Mouse (Mus musculus) kidney, postnatal 0 days (tissue): ENCODE measurements around the gene Foxf2. TPM values are rescaled to one million over a fixed set of nuclear protein-coding genes. Genes with fewer than 3 reads are reported as not detected.

Experiments used
- ATAC-seq: fragments of 200-750 bp; cut with Nextera tagmentation; replicated peaks from 2 replicates; pipeline ENCODE4 v1.8.0; 2017; ENCODE audit warnings: low read depth, moderate number of reproducible peaks, moderate TSS enrichment, moderate library complexity; ENCODE audit not compliant: low FRiP score
- DNase-seq: peaks from one replicate; pipeline ENCODE4 v3.0.0-alpha.2; 2016; ENCODE audit warnings: low spot score
- H3K27ac ChIP-seq: fragments of 300-500 bp; sonication (generic); 2 replicates; pipeline ENCODE4 v1.5.1; 2014; ENCODE audit warnings: mild to moderate bottlenecking
- H3K27me3 ChIP-seq: fragments of 300-500 bp; sonication (generic); 2 replicates; pipeline ENCODE4 v1.6.1; 2014; ENCODE audit warnings: low read length, mixed read lengths; ENCODE audit not compliant: insufficient read depth
- H3K36me3 ChIP-seq: fragments of 300-500 bp; sonication (generic); 2 replicates; pipeline ENCODE4 v1.6.1; 2014; ENCODE audit warnings: low read length, mixed read lengths; ENCODE audit not compliant: insufficient read depth
- H3K4me1 ChIP-seq: fragments of 300-500 bp; sonication (generic); replicated peaks from 2 replicates; pipeline ENCODE4 v1.6.1; 2014; ENCODE audit warnings: antibody characterized with exemption, low read length, mixed read lengths; ENCODE audit not compliant: insufficient read depth
- H3K4me2 ChIP-seq: fragments of 300-500 bp; sonication (generic); 2 replicates; pipeline ENCODE4 v1.6.1; 2014; ENCODE audit warnings: mild to moderate bottlenecking, low read length, moderate library complexity, mixed read lengths
- H3K4me3 ChIP-seq: fragments of 300-500 bp; sonication (generic); replicated peaks from 2 replicates; pipeline ENCODE4 v1.5.1; 2014; ENCODE audit warnings: low read depth, low read length
- H3K9ac ChIP-seq: fragments of 300-500 bp; sonication (generic); 2 replicates; pipeline ENCODE4 v1.6.1; 2014; ENCODE audit warnings: low read depth, low read length
- H3K9me3 ChIP-seq: fragments of 300-500 bp; sonication (generic); replicated peaks from 2 replicates; pipeline ENCODE4 v1.6.1; 2016; ENCODE audit warnings: low read length, inconsistent platforms, mixed read lengths
- CTCF ChIP-seq: IDR thresholded peaks from 2 replicates; pipeline ENCODE4 v1.5.1; 2016; ENCODE audit warnings: antibody characterized with exemption, low read depth, mild to moderate bottlenecking, moderate library complexity
- WGBS: fragments of 180-500 bp; shearing (Covaris S2); extraction: QIAGEN DNeasy Blood & Tissue Kit; methylation state at CpG from one replicate; pipeline ENCODE4 v1.1.7; 2014; 5-methylcytosine and 5-hydroxymethylcytosine counted together
- polyA plus RNA-seq: library from polyadenylated mRNA; unstranded; fragments of >200 nt; fragmentation: Nextera tagmentation; extraction: Ambion mirVana; gene quantifications from 2 replicates; pipeline ENCODE4 v1.2.1, GENCODE M21; 2015

Gene Foxf2
- polyA plus RNA-seq, 1 experiment from 2014 or later = not detected

DNA sequence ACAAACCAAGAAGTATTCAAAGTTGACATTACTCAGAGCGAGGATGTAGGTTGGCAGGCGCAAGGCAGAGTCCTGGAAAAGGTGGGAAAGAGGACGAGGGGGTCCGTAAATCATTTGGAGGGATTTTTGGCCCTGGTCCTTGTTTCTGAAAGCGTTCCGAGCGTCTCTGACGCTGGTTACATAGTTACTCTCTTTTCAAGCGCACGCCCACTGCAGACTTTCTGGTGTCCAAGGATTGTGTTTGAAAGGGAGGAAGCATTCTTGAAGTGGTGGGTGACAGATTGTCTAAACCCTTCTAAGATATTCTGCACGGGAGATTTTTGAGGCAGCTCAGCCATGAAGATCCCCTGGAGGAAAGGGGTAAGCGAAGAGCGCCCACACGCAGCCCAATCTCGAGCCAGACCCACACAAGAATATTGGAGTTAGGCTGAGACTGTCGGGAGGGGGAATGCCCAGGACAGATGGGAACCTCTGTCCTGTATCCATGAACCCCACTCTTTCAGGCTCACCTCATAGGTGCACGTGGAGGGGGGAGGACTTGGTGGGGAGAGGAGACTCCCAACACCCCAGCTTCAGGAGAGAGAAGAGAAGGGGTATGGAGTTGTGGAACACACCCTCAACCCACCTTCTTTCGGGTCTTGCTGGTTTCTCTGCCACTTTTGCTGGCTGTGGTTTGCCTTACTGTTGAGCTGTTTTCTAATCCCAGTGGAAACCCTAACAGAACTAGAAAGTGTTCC lies 6.5 kb upstream of the Foxf2 start:
- no peak overlapping the region for H3K4me3 ChIP-seq
- no peaks in the 10 kb centered on the region for H3K36me3 ChIP-seq
- H3K27me3 ChIP-seq = peaks cover 98% of the 10 kb centered on the region
- 3% methylated on average over 18 of the region's 18 CpGs for WGBS
- 0 out of 2 replicates have a peak, but pooled peaks cover 7% of the 10 kb centered on the region for H3K4me1 ChIP-seq
- DNase-seq = no peak
- H3K9me3 ChIP-seq = no peaks in the 10 kb centered on the region
- no peak overlapping the region for H3K4me2 ChIP-seq
- ATAC-seq = no peak
- TF ChIP-seq CTCF = no peak
- no peak overlapping the region for H3K9ac ChIP-seq
- no peak overlapping the region for H3K27ac ChIP-seq

DNA sequence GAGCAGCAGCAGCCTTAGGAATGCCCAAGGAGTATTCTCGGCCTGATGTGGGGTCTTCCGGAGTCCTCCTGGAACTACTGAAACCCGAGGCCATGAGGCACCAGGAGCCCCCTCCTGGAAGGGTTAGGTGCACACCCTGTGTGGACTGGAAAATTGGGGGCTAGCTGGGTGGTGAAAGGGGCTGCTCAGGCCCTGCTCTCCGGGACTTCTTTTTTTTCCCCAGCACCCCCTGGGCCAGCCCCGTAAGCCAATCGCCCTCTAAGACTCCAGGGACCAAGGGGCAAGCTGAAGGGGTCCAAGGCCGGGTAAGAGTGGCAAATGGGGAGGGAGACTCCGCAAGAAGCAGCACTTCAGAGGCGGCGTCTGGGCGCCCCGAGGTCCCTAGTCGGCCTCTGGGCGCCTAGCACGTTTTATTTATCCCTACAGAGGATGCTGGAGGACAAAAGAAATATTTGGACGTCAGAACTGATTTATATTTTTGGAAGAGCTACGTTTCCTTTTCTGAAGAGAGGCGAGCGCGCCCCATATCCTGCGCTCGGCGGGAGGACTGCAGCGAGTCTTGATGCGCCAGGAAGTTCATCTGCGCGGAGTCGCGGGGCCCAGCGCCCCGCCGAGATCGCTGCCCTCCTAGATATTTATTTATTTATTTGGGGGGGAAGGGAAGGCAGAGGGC lies 5.7 kb upstream of the Foxf2 start:
- under 1% methylated on average over 33 of the region's 33 CpGs for whole genome bisulfite sequencing

DNA sequence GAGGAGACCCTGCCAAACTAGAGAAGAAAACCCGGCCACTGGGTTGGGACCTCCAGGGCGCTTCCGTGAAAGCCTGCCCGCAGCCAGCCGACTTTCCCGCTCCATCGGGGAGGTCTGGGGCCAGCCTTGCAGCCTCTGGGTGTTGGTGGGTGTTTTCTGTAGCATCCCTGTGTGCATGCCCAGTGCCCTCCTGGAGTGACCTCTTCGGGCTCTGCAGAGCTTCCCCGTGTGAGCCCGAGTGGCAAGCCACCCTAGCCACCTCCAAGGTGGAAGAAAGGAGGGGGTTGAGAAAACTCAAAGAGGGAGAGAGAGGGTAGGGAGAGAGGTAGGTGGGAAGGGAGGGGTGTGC lies 5.1 kb upstream of the Foxf2 start:
- ATAC-seq = no peak
- H3K9ac ChIP-seq = no peak overlapping the region

More for the DNA sequence above, 5.7 kb upstream of the Foxf2 start:
- H3K4me3 ChIP-seq = peak overlapping the region; percentile 5; the same call in 1 of the 2 replicates
- peak overlapping the region; percentile 21; the same call in 1 of the 2 replicates for H3K4me2 ChIP-seq
- H3K27me3 ChIP-seq = peaks cover 98% of the 10 kb centered on the region
- H3K4me1 ChIP-seq = 0 out of 2 replicates have a peak, but pooled peaks cover 7% of the 10 kb centered on the region
- H3K9ac ChIP-seq = no peak overlapping the region
- no peaks in the 10 kb centered on the region for H3K9me3 ChIP-seq
- DNase-seq (peak; percentile 57), ATAC-seq (no peak; the same call in 1 of the 2 replicates)
- no peak for TF ChIP-seq CTCF
- H3K36me3 ChIP-seq = no peaks in the 10 kb centered on the region
- H3K27ac ChIP-seq = no peak overlapping the region

DNA sequence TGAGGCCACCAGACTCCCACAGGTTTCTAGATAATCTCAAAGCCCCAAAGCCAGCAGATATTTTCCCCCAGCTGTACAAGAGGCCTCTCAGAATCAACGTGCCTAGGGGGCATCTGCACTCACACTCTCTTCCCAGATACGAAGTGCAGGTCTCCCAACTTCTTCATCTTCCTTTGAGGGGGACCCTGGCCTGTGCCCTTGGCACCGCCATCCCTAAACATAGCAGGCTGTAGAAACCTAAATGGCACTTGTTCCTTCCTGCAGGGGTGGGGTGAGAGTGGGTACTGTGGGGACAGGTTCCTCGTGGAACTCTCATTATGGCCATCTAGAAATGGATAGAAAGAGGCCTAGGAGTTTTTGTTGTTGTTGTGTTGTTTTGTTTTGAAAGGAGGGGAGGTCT lies 4.7 kb upstream of the Foxf2 start:
- H3K9ac ChIP-seq = no peak overlapping the region
- no peak overlapping the region for H3K27ac ChIP-seq
- no peaks in the 10 kb centered on the region for H3K36me3 ChIP-seq
- H3K4me3 ChIP-seq = no peak overlapping the region
- WGBS = 22% methylated on average over 4 of the region's 4 CpGs
- H3K9me3 ChIP-seq = no peaks in the 10 kb centered on the region
- H3K27me3 ChIP-seq = peaks cover 98% of the 10 kb centered on the region
- ATAC-seq = no peak
- H3K4me1 ChIP-seq = peaks cover 13% of the 10 kb centered on the region
- no peak overlapping the region for H3K4me2 ChIP-seq
- no peak for DNase-seq
- TF ChIP-seq CTCF = no peak

More for the DNA sequence above, 5.1 kb upstream of the Foxf2 start:
- H3K4me1 ChIP-seq = 0 out of 2 replicates have a peak, but pooled peaks cover 8% of the 10 kb centered on the region
- no peaks in the 10 kb centered on the region for H3K36me3 ChIP-seq
- no peaks in the 10 kb centered on the region for H3K9me3 ChIP-seq
- TF ChIP-seq CTCF = no peak
- no peak for DNase-seq
- WGBS = 1% methylated on average over 10 of the region's 10 CpGs
- peak overlapping the region; percentile 21; the same call in 1 of the 2 replicates for H3K4me2 ChIP-seq
- H3K27ac ChIP-seq = no peak overlapping the region
- H3K4me3 ChIP-seq = peak overlapping the region; percentile 5; the same call in 1 of the 2 replicates
- peaks cover 98% of the 10 kb centered on the region for H3K27me3 ChIP-seq

DNA sequence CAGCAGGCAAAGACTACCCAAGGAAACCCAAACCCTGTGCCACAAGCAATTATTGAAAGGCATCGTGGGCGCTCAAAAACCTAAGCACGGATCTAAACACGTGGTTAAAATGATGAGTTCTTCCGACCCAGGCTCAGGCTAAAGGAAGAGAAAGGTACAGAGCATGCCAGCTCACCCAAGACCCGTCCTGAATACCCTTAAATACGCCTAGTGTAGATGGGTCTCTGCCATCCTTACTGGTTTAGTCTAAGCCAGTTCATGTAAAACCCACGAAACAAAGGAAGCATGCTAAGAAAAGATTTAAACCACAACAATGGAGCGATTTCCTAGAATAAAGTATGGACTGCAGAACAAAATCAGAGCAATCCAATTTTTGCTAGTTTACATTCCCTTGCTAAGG lies 3.9 kb upstream of the Foxf2 start:
- ATAC-seq (no peak), DNase-seq (no peak)
- Histone ChIP-seq H3K9me3 (no peaks in the 10 kb centered on the region), H3K4me2 (no peak overlapping the region), H3K27ac (no peak overlapping the region), H3K4me1 (peaks cover 21% of the 10 kb centered on the region), H3K36me3 (no peaks in the 10 kb centered on the region), H3K9ac (no peak overlapping the region), H3K4me3 (no peak overlapping the region), H3K27me3 (peaks cover 98% of the 10 kb centered on the region)
- no peak for TF ChIP-seq CTCF
- WGBS = 11% methylated on average over 9 of the region's 9 CpGs

DNA sequence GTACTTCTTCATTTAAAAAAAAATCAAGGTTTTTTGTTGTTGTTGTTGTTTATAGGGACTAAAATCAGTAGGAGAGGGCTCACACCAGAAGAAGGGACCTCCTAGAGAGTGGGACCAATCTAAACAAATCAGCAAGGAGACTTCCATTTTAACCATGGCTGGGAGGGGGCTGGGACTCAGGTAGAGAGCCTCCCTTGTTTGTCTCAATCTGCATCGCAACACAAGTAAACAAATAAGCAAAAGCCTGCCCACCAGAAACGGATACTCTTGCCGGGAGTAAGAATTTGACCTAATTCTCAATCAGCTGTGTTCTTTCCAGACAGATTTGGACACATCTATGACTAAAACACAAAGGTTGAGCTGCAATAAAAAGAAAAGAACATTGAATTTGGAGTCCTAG lies 3.2 kb upstream of the Foxf2 start:
- Histone ChIP-seq H3K36me3 (no peaks in the 10 kb centered on the region), H3K9me3 (no peaks in the 10 kb centered on the region), H3K4me3 (no peak overlapping the region), H3K4me1 (peaks cover 21% of the 10 kb centered on the region), H3K9ac (no peak overlapping the region), H3K27ac (no peak overlapping the region), H3K4me2 (no peak overlapping the region), H3K27me3 (peaks cover 98% of the 10 kb centered on the region)
- 4% methylated on average over 3 of the region's 3 CpGs for WGBS
- DNase-seq (no peak), ATAC-seq (no peak)
- TF ChIP-seq CTCF = no peak
